Mouse (Mus musculus): ENCODE results near the gene Plekho2.

DNA sequence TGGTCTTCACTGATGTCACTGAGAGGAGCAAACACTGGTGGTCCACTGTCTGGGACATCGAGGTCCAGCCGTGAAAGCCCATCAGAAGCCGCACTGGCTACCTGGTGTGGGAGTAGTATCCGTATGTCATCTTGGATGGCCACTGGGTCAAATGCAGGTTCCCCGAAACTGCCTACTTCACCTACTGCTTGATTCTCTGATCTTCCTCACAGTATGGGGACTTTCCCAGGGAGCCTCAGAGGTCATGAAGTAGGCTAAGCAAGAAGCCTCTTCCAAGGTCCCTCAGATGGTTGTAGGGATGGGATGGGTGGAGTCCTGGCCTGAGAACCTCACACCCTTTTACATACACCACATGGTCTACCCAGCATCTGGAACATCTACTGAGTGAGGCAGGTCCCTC is 22.9 kb downstream of the Plekho2 start:
- TF ChIP-seq CTCF (IDR thresholded peaks at IDR 0.05; ENCODE audit: borderline replicate concordance, insufficient read depth, low read depth, low read length) (no peak), POLR2A (IDR thresholded peaks at IDR 0.05; ENCODE audit: borderline replicate concordance, insufficient read depth, low read length) (no peak)
